Mouse (Mus musculus) brain, embryonic 14.5 days (tissue): ENCODE measurements around the gene 1190005I06Rik. TPM values are rescaled to one million over a fixed set of nuclear protein-coding genes. Genes with fewer than 3 reads are reported as not detected.

Experiments
- DNase-seq: peaks from one replicate; pipeline ENCODE4 v3.0.0-alpha.2; 2011; ENCODE audit warnings: low read depth
- CTCF ChIP-seq: fragments of 200-500 bp; IDR thresholded peaks from 2 replicates; pipeline ENCODE4 v1.5.1; 2012; ENCODE audit warnings: inconsistent platforms, mild to moderate bottlenecking, moderate library complexity, borderline replicate concordance; ENCODE audit not compliant: insufficient read depth, insufficient read length; ENCODE audit errors: extremely low read depth
- POLR2A ChIP-seq: fragments of 200-500 bp; IDR thresholded peaks from 2 replicates; pipeline ENCODE4 v1.6.1; 2012; ENCODE audit warnings: mild to moderate bottlenecking, inconsistent platforms, borderline replicate concordance; ENCODE audit not compliant: poor library complexity, insufficient read depth, insufficient read length, severe bottlenecking; ENCODE audit errors: extremely low read depth
- polyA plus RNA-seq: library from polyadenylated mRNA; depleted of rRNA; stranded (reverse); fragments of >200 nt; gene quantifications from 2 replicates; pipeline ENCODE4 v1.2.3, GENCODE M21; 2012

The 1190005I06Rik gene
- polyA plus RNA-seq, 1 experiment = 7.4 TPM

DNA sequence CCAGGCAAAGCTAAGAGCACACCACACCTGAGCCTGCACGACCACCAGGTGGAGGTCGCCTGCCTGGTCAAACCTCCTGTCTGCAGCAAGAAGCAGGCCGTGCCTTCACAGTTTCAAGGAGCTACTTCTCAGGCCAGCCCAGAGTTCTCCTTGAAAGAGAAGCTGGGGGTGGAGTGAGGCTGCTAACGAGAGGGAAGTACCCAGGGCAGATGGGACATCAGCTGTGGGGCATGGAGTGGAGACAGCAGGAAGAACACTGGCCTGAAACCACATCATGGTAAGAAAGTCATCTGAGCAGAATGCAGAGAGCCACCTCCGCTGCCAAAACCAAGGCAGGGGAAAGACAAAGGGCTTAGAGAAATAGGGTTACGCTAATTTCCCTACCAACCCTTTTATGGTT lies 17.1 kb upstream of the 1190005I06Rik start:
- no peak for TF ChIP-seq POLR2A
- TF ChIP-seq CTCF = no peak
- no peak for DNase-seq

DNA sequence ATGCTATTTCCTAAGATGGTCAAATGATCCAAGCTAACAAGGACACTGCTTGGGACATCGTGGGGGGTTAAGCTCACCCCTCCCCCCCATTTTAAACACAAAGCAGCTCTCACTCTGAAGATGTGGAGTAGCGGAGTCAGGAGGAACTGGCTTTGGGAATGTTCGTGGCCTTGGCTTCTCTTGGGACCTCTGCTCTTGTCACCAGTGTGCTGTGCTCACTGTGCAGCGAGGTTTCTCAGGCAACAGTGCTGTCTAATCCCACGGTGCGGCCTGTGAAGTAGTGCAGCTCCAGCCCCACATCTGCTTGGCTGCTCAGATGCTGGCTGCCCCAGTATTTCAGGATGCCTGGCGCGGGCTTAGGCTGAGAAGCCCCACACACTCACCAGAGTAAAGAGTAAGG lies 10.0 kb upstream of the 1190005I06Rik start:
- TF ChIP-seq POLR2A (no peak), CTCF (no peak)
- DNase-seq = no peak

- DNase-seq = peak; percentile 37
- TF ChIP-seq CTCF (no peak), POLR2A (no peak)
Measured at GRCm38 (mm10) chr8:120656322-120657052, 9.1 kb upstream of the 1190005I06Rik start.

GRCm38 (mm10) chr8:120644663-120645062 lies 2.8 kb downstream of the 1190005I06Rik start:
- DNase-seq = peak; percentile 85
- TF ChIP-seq CTCF (no peak), POLR2A (no peak)

GRCm38 (mm10) chr8:120642031-120642662 lies 5.3 kb downstream of the 1190005I06Rik start:
- no peak for DNase-seq
- TF ChIP-seq POLR2A (no peak), CTCF (no peak)

- DNase-seq = no peak
- TF ChIP-seq CTCF (no peak), POLR2A (no peak)
Measured at GRCm38 (mm10) chr8:120641245-120641644, 6.2 kb downstream of the 1190005I06Rik start.

GRCm38 (mm10) chr8:120634329-120634839 lies 13.0 kb downstream of the 1190005I06Rik start:
- TF ChIP-seq CTCF (no peak), POLR2A (no peak)
- DNase-seq = no peak

GRCm38 (mm10) chr8:120633665-120634271 lies 13.7 kb downstream of the 1190005I06Rik start:
- peak; percentile 43 for DNase-seq
- no peak for TF ChIP-seq POLR2A
- no peak for TF ChIP-seq CTCF

- TF ChIP-seq POLR2A = no peak
- no peak for DNase-seq
Measured at GRCm38 (mm10) chr8:120632969-120633664, 14.3 kb downstream of the 1190005I06Rik start.

DNA sequence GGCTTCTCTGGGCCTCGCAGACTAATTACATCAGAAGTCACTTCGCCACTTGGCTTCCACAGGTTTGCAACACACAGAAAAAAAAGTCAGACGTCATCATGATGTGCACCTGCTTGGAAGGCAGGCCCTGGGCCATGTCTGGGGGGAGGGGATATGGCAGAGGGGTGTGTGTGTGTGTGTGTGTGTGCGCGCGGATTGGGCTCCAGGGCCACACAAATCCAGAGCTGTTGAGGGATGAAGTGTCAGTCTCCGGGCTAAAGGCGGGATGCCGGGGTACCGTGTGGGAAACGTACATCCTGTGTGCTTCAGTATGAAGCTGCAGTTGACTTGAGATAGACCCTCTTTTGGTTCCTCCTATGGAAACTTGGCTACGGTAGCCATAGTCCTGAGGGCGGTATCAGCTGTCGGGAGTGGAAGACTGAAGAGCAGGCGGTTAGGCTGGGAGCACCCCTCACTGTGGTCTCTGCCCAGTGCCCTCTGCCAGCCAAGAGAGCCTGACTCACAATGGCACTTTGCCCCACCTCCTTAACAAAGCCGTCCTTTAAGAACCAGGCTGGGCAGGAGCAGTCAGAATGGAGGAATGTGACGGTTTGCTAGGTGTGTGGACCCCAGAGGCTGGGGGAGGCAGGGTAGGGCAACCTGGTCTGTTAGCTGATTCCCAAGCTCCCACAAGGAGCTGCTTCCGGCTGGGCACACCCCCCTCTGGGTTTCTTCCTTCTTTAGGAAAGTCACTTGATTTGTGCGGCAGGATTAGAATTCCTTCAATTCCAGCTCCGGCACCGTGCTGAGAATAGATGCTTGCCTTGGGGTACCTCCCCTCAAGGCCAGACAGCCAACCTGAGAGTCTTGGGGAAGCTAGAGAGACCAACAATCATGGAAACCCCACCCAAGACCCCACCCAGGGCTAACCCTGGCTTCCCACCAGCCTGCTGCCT lies 15.7 kb downstream of the 1190005I06Rik start:
- no peak for DNase-seq
- TF ChIP-seq POLR2A = no peak
- no peak for TF ChIP-seq CTCF

- DNase-seq = no peak
- no peak for TF ChIP-seq POLR2A
- TF ChIP-seq CTCF = no peak
Measured at GRCm38 (mm10) chr8:120630848-120631247, 16.6 kb downstream of the 1190005I06Rik start.

DNA sequence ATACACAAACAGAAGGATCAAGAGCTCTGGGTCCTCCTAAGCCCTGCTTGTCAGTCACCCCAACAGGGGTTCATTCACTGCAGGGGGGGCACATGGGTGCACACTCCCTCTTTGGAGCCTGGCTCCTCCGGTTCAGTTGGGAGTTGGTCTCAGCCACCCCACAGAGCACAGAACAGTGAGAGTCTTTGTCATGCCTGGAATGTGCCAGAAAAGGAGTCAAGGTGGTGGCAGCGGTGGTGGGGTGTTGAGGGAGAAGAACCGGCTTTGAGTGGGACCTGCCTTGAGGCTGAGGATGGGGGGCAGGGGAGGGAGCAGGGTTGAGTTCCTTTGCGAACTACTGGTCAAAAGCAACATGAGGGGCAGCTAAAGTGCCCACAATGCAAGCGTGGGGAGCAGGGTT lies 17.4 kb downstream of the 1190005I06Rik start:
- DNase-seq = no peak
- TF ChIP-seq POLR2A = no peak
- no peak for TF ChIP-seq CTCF

DNA sequence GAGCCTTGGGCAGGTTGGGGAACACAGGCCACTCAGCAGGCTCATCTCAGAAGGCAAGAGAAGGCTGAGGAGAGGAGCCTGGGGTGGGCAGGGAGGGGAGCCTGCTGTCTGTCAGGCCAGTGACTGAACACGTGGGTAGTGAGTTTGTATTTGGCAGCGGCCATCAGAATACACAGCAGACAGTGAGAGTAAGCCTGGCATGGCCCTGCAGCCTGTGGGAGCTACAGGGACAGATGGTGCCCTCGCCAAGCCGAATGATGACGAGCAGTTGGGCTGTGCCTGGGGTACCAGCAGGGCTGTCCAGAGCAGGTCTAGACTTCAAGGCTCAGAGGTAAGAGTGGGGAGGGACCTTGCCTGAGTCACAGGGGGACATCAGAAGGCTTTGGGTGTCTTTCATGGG lies 20.1 kb downstream of the 1190005I06Rik start:
- no peak for TF ChIP-seq CTCF
- DNase-seq = peak; percentile 58

GRCm38 (mm10) chr8:120626461-120626860 lies 21.0 kb downstream of the 1190005I06Rik start:
- no peak for TF ChIP-seq POLR2A
- no peak for TF ChIP-seq CTCF
- no peak for DNase-seq
